Comparison of ENCODE assay signal across 13 mouse cellular contexts in the genomic region with DNA sequence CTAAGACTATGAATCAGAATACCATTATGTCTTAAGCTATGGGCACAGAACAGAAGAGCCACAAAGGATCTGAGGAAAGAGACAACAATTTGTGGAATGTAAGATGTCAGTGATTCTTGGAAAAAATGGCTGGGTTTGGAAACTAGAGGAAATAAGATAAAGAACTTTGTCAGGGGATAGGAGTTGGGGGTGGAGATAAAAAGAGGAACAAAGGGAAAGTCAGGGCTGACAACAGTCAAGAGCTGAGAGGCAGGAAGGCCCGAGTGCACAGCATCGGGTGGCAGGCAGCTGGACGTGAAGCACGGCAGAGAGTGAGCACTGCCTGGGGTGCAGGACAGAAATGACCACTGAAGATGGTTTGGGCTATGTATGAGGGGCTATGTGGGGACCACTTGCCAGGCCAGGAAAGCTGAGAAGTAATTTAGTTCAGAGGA. TPM values are rescaled to one million over a fixed set of nuclear protein-coding genes. Genes with fewer than 3 reads are reported as not detected.
A peak's percentile ranks its signal among the peaks of the same experiment; 100 is the strongest.
DNase-seq lines count a peak whose midpoint lies in the region; ATAC-seq lines count a peak whose summit lies in the region.
"Had no signal": no experiment of that assay in that cellular context is flagged by ENCODE, and none has a peak within 500 bp of the region (broad histone marks: within the 10 kb centered on the region; RNA-seq: fewer than 3 reads in every experiment).

No protein-coding gene starts in this region.

- no peaks in the 10 kb centered on the region for H3K9me3 ChIP-seq in liver, embryonic 15.5 days (replicated peaks)
- H3K9me3 ChIP-seq: embryonic facial prominence, embryonic 13.5 days; limb, embryonic 13.5 days had no signal

- H3K4me1 ChIP-seq in liver, embryonic 15.5 days (replicated peaks): peaks cover 33% of the 10 kb centered on the region
- H3K4me1 ChIP-seq: embryonic facial prominence, embryonic 13.5 days; limb, embryonic 13.5 days had no signal

- 8% methylated on average over 4 of the region's 4 CpGs for WGBS in liver, embryonic 15.5 days (ENCODE audit: insufficient replicate concordance)

- H3K27me3 ChIP-seq in liver, embryonic 15.5 days: no peaks in the 10 kb centered on the region
- H3K27me3 ChIP-seq: embryonic facial prominence, embryonic 13.5 days; limb, embryonic 13.5 days had no signal

- H3K4me2 ChIP-seq in liver, embryonic 15.5 days: peak overlapping the region; percentile 63
- H3K4me2 ChIP-seq: embryonic facial prominence, embryonic 13.5 days; limb, embryonic 13.5 days; midbrain, embryonic 11.5 days had no signal

- peak; percentile 65 for ATAC-seq in common myeloid progenitor, adult 5-6 weeks (replicated peaks; ENCODE audit: low read depth, poor library complexity, severe bottlenecking)
- ATAC-seq in liver, embryonic 15.5 days (ENCODE audit: insufficient read depth): no peak

- intact Hi-C loops in heart, postnatal 36 days (cut with DNase I): no loop called here

- peaks cover 40% of the 10 kb centered on the region for H3K36me3 ChIP-seq in liver, embryonic 15.5 days (replicated peaks)

- H3K27ac ChIP-seq in liver, embryonic 15.5 days (replicated peaks): peak overlapping the region; percentile 93
- H3K27ac ChIP-seq: embryonic facial prominence, embryonic 13.5 days; limb, embryonic 13.5 days had no signal

- H3K9ac ChIP-seq in liver, embryonic 15.5 days: peak overlapping the region; percentile 59; the same call in 1 of the 2 replicates
- H3K9ac ChIP-seq: embryonic facial prominence, embryonic 13.5 days; limb, embryonic 13.5 days had no signal

- no peak overlapping the region for H3K4me3 ChIP-seq in liver, embryonic 15.5 days (replicated peaks)
- H3K4me3 ChIP-seq: embryonic facial prominence, embryonic 13.5 days; limb, embryonic 13.5 days had no signal

- peak; percentile 87 for DNase-seq in heart, adult 11 months
- DNase-seq in heart, postnatal 36 days: no peak
- peak; percentile 88 for DNase-seq in 416B (ENCODE audit: low read depth)
- DNase-seq in right cerebral cortex, postnatal 25 days: no peak
- DNase-seq in layer of hippocampus, adult 9-10 months (ENCODE audit: low spot score): no peak
- no peak for DNase-seq in adrenal gland, postnatal 10 days
- DNase-seq: B cell, adult 2 months; right cerebral cortex, postnatal 4 days had no signal

RNA-seq across cellular contexts. Expression of a gene that starts 48.3 kb away (rescaled TPM):
- 10 to 100 TPM; 13.2 to 16.5 TPM for total RNA-seq in heart, postnatal 36 days (2021)
- 15.7 and 27.8 TPM in 2 replicates for total RNA-seq in common myeloid progenitor, adult 5-6 weeks (2017)
- polyA plus RNA-seq in liver, embryonic 15.5 days (2015; fragmentation: Nextera tagmentation; extraction: Ambion mirVana): 8.2 and 8.7 TPM in 2 replicates
- 10 to 100 TPM; 21.4 to 37.7 TPM for total RNA-seq in adrenal gland, postnatal 10 days (2021)

Comparison
In these comparisons a context has a peak if more than half of its experiments do, and no peak if none do; other contexts are left out.
1. DNase-seq: peak in heart, adult 11 months (single experiment) and 416B (single experiment); none in heart, postnatal 36 days (0 of 2), right cerebral cortex, postnatal 25 days (single experiment), layer of hippocampus, adult 9-10 months (single experiment) and adrenal gland, postnatal 10 days (single experiment).